Mouse (Mus musculus): Measurements from ENCODE around the gene Pip4k2a. TPM values are rescaled to one million over a fixed set of nuclear protein-coding genes. Genes with fewer than 3 reads are reported as not detected.

Gene Pip4k2a
- polyA plus RNA-seq, 1 experiment, result 8.7 TPM

DNA sequence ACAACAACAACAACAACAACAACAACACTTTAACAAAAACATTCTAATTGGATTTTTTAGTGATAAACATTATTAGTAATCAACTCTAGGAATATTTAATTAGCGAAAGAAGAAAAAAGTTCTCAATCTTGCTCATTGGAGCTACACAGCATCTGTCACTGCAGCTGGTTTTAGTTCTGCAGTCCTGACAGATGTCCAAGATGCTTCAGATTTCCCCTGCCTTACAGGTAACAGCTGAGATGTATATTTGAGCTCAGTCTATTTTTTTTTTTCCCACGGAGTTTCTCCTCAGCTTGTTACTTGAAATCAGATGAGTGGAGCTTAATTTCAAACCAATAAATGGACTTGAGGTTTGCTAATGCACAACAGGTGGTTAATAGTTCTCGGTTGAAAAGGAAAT lies 124.5 kb downstream of the Pip4k2a start:
- no peaks in the 10 kb centered on the region for H3K79me2 ChIP-seq (ENCODE audit: control insufficient read depth, insufficient read depth)
- no peaks in the 10 kb centered on the region for H3K27me3 ChIP-seq (ENCODE audit: control insufficient read depth, insufficient read depth, insufficient read length)
- H3K4me3 ChIP-seq (ENCODE audit: insufficient read depth, poor library complexity, severe bottlenecking), result no peak overlapping the region
- H3ac ChIP-seq (ENCODE audit: control insufficient read depth, insufficient read length, low read depth), result no peak overlapping the region
- H3K36me3 ChIP-seq (ENCODE audit: control insufficient read depth, insufficient read depth), result no peaks in the 10 kb centered on the region
- TF ChIP-seq MYOG (IDR thresholded peaks at IDR 0.05; ENCODE audit: control insufficient read depth, extremely low read depth, insufficient read length) (no peak), FOSL1 (IDR thresholded peaks at IDR 0.05; ENCODE audit: insufficient read depth, low read length, poor library complexity, severe bottlenecking) (no peak), CTCF (IDR thresholded peaks at IDR 0.05; ENCODE audit: control insufficient read depth, insufficient read depth, insufficient read length) (no peak), MYOD1 (IDR thresholded peaks at IDR 0.05; ENCODE audit: control insufficient read depth, insufficient read length, low read depth) (no peak), USF1 (IDR thresholded peaks at IDR 0.05; ENCODE audit: low read depth) (no peak), MAX (IDR thresholded peaks at IDR 0.05) (no peak), CEBPB (IDR thresholded peaks at IDR 0.05; ENCODE audit: low read depth) (no peak)
- H3K79me3 ChIP-seq (ENCODE audit: low read depth), result no peaks in the 10 kb centered on the region

- Histone ChIP-seq H3K4me3 (ENCODE audit: insufficient read depth, poor library complexity, severe bottlenecking) (no peak overlapping the region), H3ac (ENCODE audit: control insufficient read depth, insufficient read length, low read depth) (no peak overlapping the region), H3K79me3 (ENCODE audit: low read depth) (no peaks in the 10 kb centered on the region), H3K36me3 (ENCODE audit: control insufficient read depth, insufficient read depth) (no peaks in the 10 kb centered on the region), H3K27me3 (ENCODE audit: control insufficient read depth, insufficient read depth, insufficient read length) (no peaks in the 10 kb centered on the region), H3K79me2 (ENCODE audit: control insufficient read depth, insufficient read depth) (no peaks in the 10 kb centered on the region)
- peak; percentile 38 for TF ChIP-seq CTCF (IDR thresholded peaks at IDR 0.05; ENCODE audit: control insufficient read depth, insufficient read depth, insufficient read length)
- TF ChIP-seq MYOG (IDR thresholded peaks at IDR 0.05; ENCODE audit: control insufficient read depth, extremely low read depth, insufficient read length), result no peak
- TF ChIP-seq USF1 (IDR thresholded peaks at IDR 0.05; ENCODE audit: low read depth), result no peak
Observed at GRCm38 (mm10) chr2:18872797-18873196, 125.1 kb downstream of the Pip4k2a start.

DNA sequence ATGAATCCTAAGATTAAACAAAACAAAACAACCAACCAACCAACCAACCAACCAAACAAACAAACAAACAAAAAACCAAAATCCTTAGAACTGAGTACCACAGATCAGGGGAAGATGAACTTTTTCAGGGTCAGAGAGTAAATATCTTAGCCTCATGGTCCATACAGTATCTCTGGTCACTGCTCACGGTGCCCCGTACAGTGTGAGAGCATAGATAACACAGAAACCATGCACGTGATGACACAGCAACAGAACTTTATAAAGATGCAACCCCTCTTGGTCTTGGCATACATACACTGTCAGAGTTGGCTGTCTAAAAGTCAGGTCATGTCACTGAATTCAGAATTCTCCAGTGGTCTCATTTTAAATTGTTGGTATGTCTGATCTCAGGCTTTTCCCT lies 126.8 kb downstream of the Pip4k2a start:
- H3K79me2 ChIP-seq (ENCODE audit: control insufficient read depth, insufficient read depth), result no peaks in the 10 kb centered on the region
- TF ChIP-seq MYOG (IDR thresholded peaks at IDR 0.05; ENCODE audit: control insufficient read depth, extremely low read depth, insufficient read length) (no peak), CTCF (IDR thresholded peaks at IDR 0.05; ENCODE audit: control insufficient read depth, insufficient read depth, insufficient read length) (no peak), CEBPB (IDR thresholded peaks at IDR 0.05; ENCODE audit: low read depth) (no peak), FOSL1 (IDR thresholded peaks at IDR 0.05; ENCODE audit: insufficient read depth, low read length, poor library complexity, severe bottlenecking) (no peak), MYOD1 (IDR thresholded peaks at IDR 0.05; ENCODE audit: control insufficient read depth, insufficient read length, low read depth) (no peak), MAX (IDR thresholded peaks at IDR 0.05) (no peak), USF1 (IDR thresholded peaks at IDR 0.05; ENCODE audit: low read depth) (no peak)
- H3K4me3 ChIP-seq (ENCODE audit: insufficient read depth, poor library complexity, severe bottlenecking), result no peak overlapping the region
- no peak overlapping the region for H3ac ChIP-seq (ENCODE audit: control insufficient read depth, insufficient read length, low read depth)
- no peaks in the 10 kb centered on the region for H3K36me3 ChIP-seq (ENCODE audit: control insufficient read depth, insufficient read depth)
- H3K27me3 ChIP-seq (ENCODE audit: control insufficient read depth, insufficient read depth, insufficient read length), result no peaks in the 10 kb centered on the region
- H3K79me3 ChIP-seq (ENCODE audit: low read depth), result no peaks in the 10 kb centered on the region

- Histone ChIP-seq H3ac (ENCODE audit: control insufficient read depth, insufficient read length, low read depth) (no peak overlapping the region), H3K79me2 (ENCODE audit: control insufficient read depth, insufficient read depth) (no peaks in the 10 kb centered on the region), H3K27me3 (ENCODE audit: control insufficient read depth, insufficient read depth, insufficient read length) (no peaks in the 10 kb centered on the region), H3K79me3 (ENCODE audit: low read depth) (no peaks in the 10 kb centered on the region), H3K36me3 (ENCODE audit: control insufficient read depth, insufficient read depth) (no peaks in the 10 kb centered on the region), H3K4me3 (ENCODE audit: insufficient read depth, poor library complexity, severe bottlenecking) (no peak overlapping the region)
- TF ChIP-seq MAX (IDR thresholded peaks at IDR 0.05), result no peak
- no peak for TF ChIP-seq USF1 (IDR thresholded peaks at IDR 0.05; ENCODE audit: low read depth)
- TF ChIP-seq MYOG (IDR thresholded peaks at IDR 0.05; ENCODE audit: control insufficient read depth, extremely low read depth, insufficient read length), result no peak
- no peak for TF ChIP-seq MYOD1 (IDR thresholded peaks at IDR 0.05; ENCODE audit: control insufficient read depth, insufficient read length, low read depth)
- no peak for TF ChIP-seq FOSL1 (IDR thresholded peaks at IDR 0.05; ENCODE audit: insufficient read depth, low read length, poor library complexity, severe bottlenecking)
- no peak for TF ChIP-seq CEBPB (IDR thresholded peaks at IDR 0.05; ENCODE audit: low read depth)
- TF ChIP-seq CTCF (IDR thresholded peaks at IDR 0.05; ENCODE audit: control insufficient read depth, insufficient read depth, insufficient read length), result no peak
Observed at GRCm38 (mm10) chr2:18867069-18867468, 130.9 kb downstream of the Pip4k2a start.

GRCm38 (mm10) chr2:18864719-18865118 lies 133.2 kb downstream of the Pip4k2a start:
- H3K4me3 ChIP-seq (ENCODE audit: insufficient read depth, poor library complexity, severe bottlenecking), result no peak overlapping the region
- TF ChIP-seq USF1 (IDR thresholded peaks at IDR 0.05; ENCODE audit: low read depth) (no peak), MAX (IDR thresholded peaks at IDR 0.05) (no peak), CTCF (IDR thresholded peaks at IDR 0.05; ENCODE audit: control insufficient read depth, insufficient read depth, insufficient read length) (no peak), MYOG (IDR thresholded peaks at IDR 0.05; ENCODE audit: control insufficient read depth, extremely low read depth, insufficient read length) (no peak), FOSL1 (IDR thresholded peaks at IDR 0.05; ENCODE audit: insufficient read depth, low read length, poor library complexity, severe bottlenecking) (no peak), MYOD1 (IDR thresholded peaks at IDR 0.05; ENCODE audit: control insufficient read depth, insufficient read length, low read depth) (no peak), CEBPB (IDR thresholded peaks at IDR 0.05; ENCODE audit: low read depth) (no peak)
- no peak overlapping the region for H3ac ChIP-seq (ENCODE audit: control insufficient read depth, insufficient read length, low read depth)
- H3K79me3 ChIP-seq (ENCODE audit: low read depth), result no peaks in the 10 kb centered on the region
- no peaks in the 10 kb centered on the region for H3K27me3 ChIP-seq (ENCODE audit: control insufficient read depth, insufficient read depth, insufficient read length)
- no peaks in the 10 kb centered on the region for H3K79me2 ChIP-seq (ENCODE audit: control insufficient read depth, insufficient read depth)
- H3K36me3 ChIP-seq (ENCODE audit: control insufficient read depth, insufficient read depth), result no peaks in the 10 kb centered on the region

DNA sequence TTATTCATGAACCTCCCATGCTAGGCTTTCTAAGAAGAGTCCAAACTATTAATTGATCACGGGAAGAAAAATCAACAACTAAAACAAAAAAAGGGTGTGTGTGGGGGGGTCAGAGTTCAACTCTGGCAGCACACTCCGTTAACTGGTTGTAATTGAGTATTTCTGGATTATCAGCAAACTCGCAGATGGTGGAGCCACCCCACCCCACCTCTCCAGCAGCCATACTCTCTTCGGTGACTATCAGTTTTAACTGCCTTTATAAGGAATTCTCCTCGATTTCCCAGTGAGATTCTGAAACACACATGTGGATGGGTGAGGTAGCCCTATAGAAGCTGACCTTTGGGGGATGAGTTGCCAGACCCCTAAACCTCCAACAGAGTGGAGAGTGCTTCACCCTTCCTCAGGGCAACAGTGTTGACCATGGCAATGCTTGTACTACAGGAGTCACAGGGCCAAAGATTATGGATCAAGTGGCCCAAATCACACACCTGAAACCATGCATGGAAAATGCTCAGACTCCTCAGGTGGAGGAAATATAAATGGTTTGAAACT lies 136.2 kb downstream of the Pip4k2a start:
- Histone ChIP-seq H3K27me3 (ENCODE audit: control insufficient read depth, insufficient read depth, insufficient read length) (no peaks in the 10 kb centered on the region), H3ac (ENCODE audit: control insufficient read depth, insufficient read length, low read depth) (no peak overlapping the region), H3K36me3 (ENCODE audit: control insufficient read depth, insufficient read depth) (no peaks in the 10 kb centered on the region), H3K79me2 (ENCODE audit: control insufficient read depth, insufficient read depth) (no peaks in the 10 kb centered on the region), H3K4me3 (ENCODE audit: insufficient read depth, poor library complexity, severe bottlenecking) (no peak overlapping the region), H3K79me3 (ENCODE audit: low read depth) (no peaks in the 10 kb centered on the region)
- TF ChIP-seq MYOD1 (IDR thresholded peaks at IDR 0.05; ENCODE audit: control insufficient read depth, insufficient read length, low read depth), result no peak
- TF ChIP-seq CTCF (IDR thresholded peaks at IDR 0.05; ENCODE audit: control insufficient read depth, insufficient read depth, insufficient read length), result no peak
- no peak for TF ChIP-seq USF1 (IDR thresholded peaks at IDR 0.05; ENCODE audit: low read depth)
- TF ChIP-seq FOSL1 (IDR thresholded peaks at IDR 0.05; ENCODE audit: insufficient read depth, low read length, poor library complexity, severe bottlenecking), result no peak
- no peak for TF ChIP-seq MAX (IDR thresholded peaks at IDR 0.05)
- TF ChIP-seq CEBPB (IDR thresholded peaks at IDR 0.05; ENCODE audit: low read depth), result no peak
- no peak for TF ChIP-seq MYOG (IDR thresholded peaks at IDR 0.05; ENCODE audit: control insufficient read depth, extremely low read depth, insufficient read length)

Data from C2C12 (cell line).